Mouse (Mus musculus) megakaryocyte, embryonic 14.5 days (primary cell): ENCODE results near the gene Osgep.

Experiments
- FLI1 ChIP-seq: IDR thresholded peaks from 2 replicates; pipeline ENCODE4 v1.6.1; 2012; ENCODE audit warnings: low read length, inconsistent platforms, mixed read lengths
- GATA1 ChIP-seq: IDR thresholded peaks from 3 replicates; pipeline ENCODE4 v1.6.1; 2012; ENCODE audit warnings: mixed read lengths, low read length, inconsistent platforms, borderline replicate concordance

DNA sequence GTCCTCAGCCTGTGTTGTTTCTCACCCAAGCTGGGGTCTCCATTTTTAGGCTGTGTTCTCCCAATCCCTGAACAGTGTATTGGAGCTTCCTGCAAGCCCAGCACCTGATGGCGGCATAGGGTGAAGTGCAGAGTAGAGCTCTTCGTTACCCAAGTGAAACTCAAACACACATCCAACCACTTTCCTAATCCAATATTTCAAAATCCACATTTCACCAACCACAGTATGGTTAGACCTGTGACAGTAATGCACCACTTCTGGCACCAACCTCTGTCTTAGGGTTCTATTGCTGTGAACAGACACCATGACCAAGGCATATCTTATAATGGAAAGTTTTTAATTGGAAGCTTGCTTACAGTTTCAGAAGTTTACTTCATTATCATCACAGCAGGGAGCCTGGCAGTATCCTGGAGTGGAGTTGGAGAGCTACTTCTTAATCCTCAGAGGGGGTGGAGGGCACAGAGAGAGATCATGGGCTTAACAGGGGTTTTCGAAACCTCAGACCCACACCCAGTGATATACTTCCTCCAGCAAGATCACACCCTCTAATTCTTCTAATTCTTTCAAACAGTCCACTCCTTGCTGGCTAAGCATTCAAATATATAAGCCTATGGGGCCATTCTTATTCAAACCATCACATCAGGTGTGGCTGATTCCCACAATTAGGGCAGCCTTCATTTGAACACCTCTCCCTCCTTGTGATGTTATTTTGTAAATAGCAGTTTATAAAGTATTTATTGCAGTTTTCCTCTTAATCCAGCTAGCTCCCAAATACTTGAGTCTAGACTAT, 13.6 kb upstream of the Osgep start:
- TF ChIP-seq GATA1 = no peak
- TF ChIP-seq FLI1 = no peak
